Mouse (Mus musculus): ENCODE measurements around the gene Clec5a.

GRCm38 (mm10) chr6:40584336-40584735, 1.3 kb downstream of the Clec5a start:
- TF ChIP-seq EP300 (IDR thresholded peaks at IDR 0.05), result no peak
- no peak for TF ChIP-seq CTCF (IDR thresholded peaks at IDR 0.05)

All from lung, postnatal 0 days (tissue).